Mouse (Mus musculus): Measurements from ENCODE around the gene Lin28b. TPM values are rescaled to one million over a fixed set of nuclear protein-coding genes. Genes with fewer than 3 reads are reported as not detected.

Lin28b gene
- polyA plus RNA-seq, 1 experiment: not detected

DNA sequence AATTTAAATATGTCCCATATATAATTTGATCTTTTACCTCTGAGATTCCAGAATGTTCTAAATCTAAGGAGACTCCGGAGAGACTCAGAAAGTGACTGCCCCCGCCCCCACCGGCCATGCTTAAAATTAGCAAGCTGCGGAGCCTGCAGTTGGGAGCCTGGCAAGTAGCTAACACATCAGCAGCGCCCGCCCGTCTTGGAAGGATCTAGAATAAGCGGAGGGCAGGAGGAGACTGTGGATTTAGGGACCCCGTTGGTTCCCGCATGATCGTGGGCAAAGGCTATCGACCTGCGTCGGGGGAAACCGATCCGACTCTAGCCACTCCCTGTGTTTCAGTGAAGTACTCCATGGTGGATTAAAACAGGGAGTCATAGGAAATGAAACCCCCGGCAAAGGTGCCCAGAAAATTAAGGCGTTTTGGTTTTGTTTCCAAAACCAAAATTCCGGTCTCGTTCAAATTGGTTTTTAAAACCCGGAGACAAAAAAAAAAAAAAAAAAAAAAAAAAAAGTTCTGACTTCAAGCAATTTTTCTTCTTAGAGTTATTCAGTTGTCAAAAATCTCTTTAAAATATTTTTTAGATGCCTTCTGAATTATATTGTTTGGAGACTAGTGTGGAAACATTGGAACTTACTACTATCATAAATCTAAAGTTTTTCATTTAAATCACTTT is 12.4 kb downstream of the Lin28b start:
- DNase-seq: no peak
- no peak for TF ChIP-seq POLR2A (IDR thresholded peaks at IDR 0.05; ENCODE audit: low read depth, low read length)
- no peak for TF ChIP-seq CTCF (conservative IDR thresholded peaks at IDR 0.05; ENCODE audit: insufficient read depth, insufficient read length, low read depth, low read length)
- WGBS: 3% methylated on average over 21 of the region's 21 CpGs
- Histone ChIP-seq H3K4me3 (ENCODE audit: insufficient read depth, low read depth, low read length) (no peak overlapping the region), H3K36me3 (ENCODE audit: control insufficient read depth, insufficient read depth, low read length) (no peaks in the 10 kb centered on the region), H3K27me3 (replicated peaks; ENCODE audit: control insufficient read depth, insufficient read depth, low read length) (peaks cover 9% of the 10 kb centered on the region), H3K27ac (ENCODE audit: insufficient read depth, low read depth, low read length) (no peak overlapping the region), H3K4me1 (ENCODE audit: control insufficient read depth, insufficient read depth, low read length) (no peaks in the 10 kb centered on the region)

DNA sequence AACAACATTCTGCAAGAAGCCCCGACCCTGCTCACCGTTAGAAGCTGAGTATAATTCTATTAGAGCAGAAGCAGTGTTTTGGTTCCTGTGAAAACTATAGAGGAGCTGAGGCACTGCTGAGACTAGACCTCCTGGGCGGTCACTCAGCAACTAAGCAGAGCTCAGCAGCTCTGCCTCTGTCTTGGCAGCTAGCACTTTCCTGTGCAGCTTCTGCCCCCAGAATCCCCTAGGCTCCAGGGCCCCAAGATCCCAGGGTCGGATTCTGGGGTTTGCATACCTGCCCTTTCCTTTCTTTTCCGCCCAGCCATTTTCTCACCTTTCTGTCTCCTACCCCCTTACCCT is 13.1 kb downstream of the Lin28b start:
- WGBS: 15% methylated on average over 5 of the region's 5 CpGs
- peaks cover 9% of the 10 kb centered on the region for H3K27me3 ChIP-seq (replicated peaks; ENCODE audit: control insufficient read depth, insufficient read depth, low read length)
- no peak for TF ChIP-seq CTCF (conservative IDR thresholded peaks at IDR 0.05; ENCODE audit: insufficient read depth, insufficient read length, low read depth, low read length)
- no peak for TF ChIP-seq POLR2A (IDR thresholded peaks at IDR 0.05; ENCODE audit: low read depth, low read length)
- H3K4me3 ChIP-seq (ENCODE audit: insufficient read depth, low read depth, low read length): no peak overlapping the region
- H3K27ac ChIP-seq (ENCODE audit: insufficient read depth, low read depth, low read length): no peak overlapping the region
- DNase-seq: no peak
- H3K4me1 ChIP-seq (ENCODE audit: control insufficient read depth, insufficient read depth, low read length): no peaks in the 10 kb centered on the region
- no peaks in the 10 kb centered on the region for H3K36me3 ChIP-seq (ENCODE audit: control insufficient read depth, insufficient read depth, low read length)

DNA sequence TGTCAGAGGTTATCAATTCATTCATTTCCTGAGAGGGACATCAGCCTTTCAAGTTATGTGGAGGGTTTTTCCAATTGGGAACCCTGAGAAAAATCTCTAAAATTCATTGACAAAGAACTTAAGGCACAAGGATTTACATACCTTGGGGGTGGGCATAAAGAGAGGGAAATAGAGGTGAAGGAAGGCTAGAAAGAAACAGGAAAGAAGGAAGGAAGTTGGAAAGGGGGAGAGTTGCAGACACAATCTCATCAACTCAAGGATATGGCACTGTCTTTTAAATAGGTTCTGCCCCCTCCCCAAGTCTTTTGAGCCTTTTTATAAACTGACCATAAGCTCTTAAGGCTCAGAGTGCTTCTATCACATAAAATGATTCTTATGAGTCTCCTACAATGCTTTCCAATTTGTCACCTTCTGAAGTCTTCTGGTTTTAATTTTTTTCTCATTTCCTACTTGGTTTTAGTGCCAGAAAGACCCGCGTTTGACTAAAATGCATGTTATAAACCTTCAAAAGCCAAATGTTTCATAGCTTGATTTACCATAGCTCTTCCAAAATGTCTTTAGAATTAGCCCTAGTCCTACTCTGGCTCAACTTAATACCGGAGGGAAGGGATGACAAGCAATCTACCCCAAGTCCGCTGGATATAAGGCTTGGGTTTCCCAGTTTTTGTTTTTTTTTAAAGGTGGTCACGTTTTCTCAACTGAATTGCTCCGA is 13.6 kb downstream of the Lin28b start:
- Histone ChIP-seq H3K36me3 (ENCODE audit: control insufficient read depth, insufficient read depth, low read length) (no peaks in the 10 kb centered on the region), H3K27ac (ENCODE audit: insufficient read depth, low read depth, low read length) (no peak overlapping the region), H3K27me3 (replicated peaks; ENCODE audit: control insufficient read depth, insufficient read depth, low read length) (peaks cover 9% of the 10 kb centered on the region), H3K4me3 (ENCODE audit: insufficient read depth, low read depth, low read length) (no peak overlapping the region), H3K4me1 (ENCODE audit: control insufficient read depth, insufficient read depth, low read length) (no peaks in the 10 kb centered on the region)
- DNase-seq: no peak
- 11% methylated on average over 6 of the region's 6 CpGs for WGBS
- no peak for TF ChIP-seq CTCF (conservative IDR thresholded peaks at IDR 0.05; ENCODE audit: insufficient read depth, insufficient read length, low read depth, low read length)
- no peak for TF ChIP-seq POLR2A (IDR thresholded peaks at IDR 0.05; ENCODE audit: low read depth, low read length)

DNA sequence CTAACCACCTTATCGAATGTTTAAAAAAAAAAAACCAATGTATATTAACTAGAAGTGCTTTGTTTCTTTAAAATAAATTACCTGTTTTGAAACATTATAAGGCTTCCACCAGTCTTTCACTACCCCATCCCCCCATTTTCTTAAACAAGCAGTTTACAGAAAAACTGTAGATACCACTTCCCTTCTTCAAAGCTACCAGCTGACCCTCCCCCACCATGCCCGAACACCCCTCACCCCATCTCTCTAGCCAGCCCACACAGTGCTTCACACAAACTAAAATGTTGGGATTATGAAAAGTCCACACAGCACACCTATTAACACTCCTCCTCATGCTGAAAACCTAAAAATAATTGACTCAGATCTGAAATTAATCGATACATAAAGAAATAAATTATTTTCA is 14.9 kb downstream of the Lin28b start:
- Histone ChIP-seq H3K27ac (ENCODE audit: insufficient read depth, low read depth, low read length) (no peak overlapping the region), H3K4me1 (ENCODE audit: control insufficient read depth, insufficient read depth, low read length) (no peaks in the 10 kb centered on the region), H3K36me3 (ENCODE audit: control insufficient read depth, insufficient read depth, low read length) (no peaks in the 10 kb centered on the region), H3K4me3 (ENCODE audit: insufficient read depth, low read depth, low read length) (no peak overlapping the region), H3K27me3 (replicated peaks; ENCODE audit: control insufficient read depth, insufficient read depth, low read length) (peaks cover 9% of the 10 kb centered on the region)
- WGBS: 25% methylated on average over 3 of the region's 3 CpGs
- no peak for TF ChIP-seq CTCF (conservative IDR thresholded peaks at IDR 0.05; ENCODE audit: insufficient read depth, insufficient read length, low read depth, low read length)
- TF ChIP-seq POLR2A (IDR thresholded peaks at IDR 0.05; ENCODE audit: low read depth, low read length): no peak
- no peak for DNase-seq

DNA sequence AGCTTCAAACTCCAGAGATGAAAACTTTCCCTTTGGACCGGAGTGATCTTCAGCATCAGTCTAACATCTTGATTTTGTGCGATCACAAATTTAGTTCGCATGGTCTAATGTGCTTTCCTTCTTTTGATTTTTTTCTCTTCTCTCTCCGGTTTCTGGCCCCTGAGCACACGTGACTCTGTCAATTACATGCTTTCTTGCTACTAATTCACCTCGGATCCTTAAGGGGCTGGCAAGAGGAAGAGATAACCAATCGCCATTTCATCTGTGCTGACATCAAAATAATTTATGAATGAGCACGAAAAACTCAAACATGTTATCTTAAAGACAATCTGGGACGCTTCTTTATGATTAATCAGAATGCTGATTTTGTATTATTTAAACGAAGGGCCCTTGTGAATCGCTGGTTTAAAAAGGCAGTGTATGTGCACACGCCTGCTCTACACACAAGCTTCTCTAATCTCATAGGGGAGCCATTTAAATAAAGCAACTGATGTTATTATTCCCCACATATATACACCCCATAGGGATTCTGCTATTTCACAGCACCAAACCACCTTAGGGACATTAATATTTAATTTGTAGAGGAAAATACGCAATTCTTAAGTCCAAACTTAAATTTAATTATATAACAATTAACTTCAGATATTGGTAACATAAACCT is 16.0 kb downstream of the Lin28b start:
- Histone ChIP-seq H3K27me3 (replicated peaks; ENCODE audit: control insufficient read depth, insufficient read depth, low read length) (peaks cover 7% of the 10 kb centered on the region), H3K36me3 (ENCODE audit: control insufficient read depth, insufficient read depth, low read length) (no peaks in the 10 kb centered on the region), H3K4me1 (ENCODE audit: control insufficient read depth, insufficient read depth, low read length) (no peaks in the 10 kb centered on the region), H3K27ac (ENCODE audit: insufficient read depth, low read depth, low read length) (no peak overlapping the region), H3K4me3 (ENCODE audit: insufficient read depth, low read depth, low read length) (no peak overlapping the region)
- WGBS: 2% methylated on average over 13 of the region's 13 CpGs
- TF ChIP-seq CTCF (conservative IDR thresholded peaks at IDR 0.05; ENCODE audit: insufficient read depth, insufficient read length, low read depth, low read length) (no peak), POLR2A (IDR thresholded peaks at IDR 0.05; ENCODE audit: low read depth, low read length) (no peak)
- DNase-seq: no peak

DNA sequence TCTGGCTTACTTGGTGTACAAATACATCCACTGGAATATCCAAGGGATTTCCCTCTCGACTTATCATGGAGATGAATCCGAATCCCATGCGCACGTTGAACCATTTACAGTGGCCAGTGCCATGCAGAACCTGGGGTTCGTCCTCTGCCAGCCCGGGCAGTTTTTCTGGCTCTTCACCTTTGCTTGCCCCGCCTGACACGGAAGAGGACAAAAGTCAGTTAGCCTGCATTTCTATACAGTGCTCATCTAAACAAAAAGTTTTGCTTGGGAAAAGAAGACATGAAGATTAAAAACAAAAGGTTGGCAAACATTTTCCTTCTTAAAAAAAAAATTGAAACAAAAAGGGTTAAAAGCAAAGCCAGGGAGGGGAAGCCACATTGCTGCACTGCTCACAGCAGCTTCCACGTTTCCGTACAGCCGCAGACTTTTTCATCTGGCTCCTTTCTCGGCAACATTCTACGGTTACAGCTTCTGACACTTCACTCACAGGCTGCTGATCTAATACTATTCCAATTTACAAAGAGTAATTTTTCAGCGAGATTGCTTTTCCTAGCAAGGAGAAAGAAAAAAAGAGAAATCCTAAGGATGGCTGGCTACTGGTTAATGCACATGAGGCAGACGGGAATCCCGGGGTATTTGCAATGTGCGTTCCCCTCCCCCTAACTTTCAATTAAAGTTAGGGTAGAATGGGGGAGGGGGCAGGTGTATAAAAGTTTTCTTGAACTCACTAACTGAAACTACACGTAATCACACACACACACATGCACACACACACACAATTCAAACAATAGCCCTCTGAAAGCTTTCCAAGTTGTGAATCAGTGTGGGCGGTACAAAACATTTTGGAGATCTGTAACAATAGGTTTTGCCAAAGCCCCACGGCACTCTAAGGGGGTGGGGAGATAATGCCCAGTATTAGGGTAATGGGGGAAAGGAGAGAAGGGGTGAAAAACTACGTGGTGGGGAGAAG is 16.9 kb downstream of the Lin28b start:
- Histone ChIP-seq H3K4me3 (ENCODE audit: insufficient read depth, low read depth, low read length) (no peak overlapping the region), H3K27me3 (replicated peaks; ENCODE audit: control insufficient read depth, insufficient read depth, low read length) (peaks cover 7% of the 10 kb centered on the region), H3K27ac (ENCODE audit: insufficient read depth, low read depth, low read length) (no peak overlapping the region), H3K36me3 (ENCODE audit: control insufficient read depth, insufficient read depth, low read length) (no peaks in the 10 kb centered on the region), H3K4me1 (ENCODE audit: control insufficient read depth, insufficient read depth, low read length) (no peaks in the 10 kb centered on the region)
- 5% methylated on average over 21 of the region's 21 CpGs for WGBS
- TF ChIP-seq POLR2A (IDR thresholded peaks at IDR 0.05; ENCODE audit: low read depth, low read length) (no peak), CTCF (conservative IDR thresholded peaks at IDR 0.05; ENCODE audit: insufficient read depth, insufficient read length, low read depth, low read length) (no peak)
- DNase-seq: no peak

All from kidney, adult 2 months (tissue).